Mouse (Mus musculus): ENCODE data around the gene Snd1. TPM values are rescaled to one million over a fixed set of nuclear protein-coding genes. Genes with fewer than 3 reads are reported as not detected.
A peak's percentile ranks its signal among the peaks of the same experiment; 100 is the strongest.

Gene Snd1
- polyA plus RNA-seq, 1 experiment from 2014 or later = 39.4 TPM

GRCm38 (mm10) chr6:28905301-28905700, 430.4 kb downstream of the Snd1 start:
- TF ChIP-seq CTCF (IDR thresholded peaks at IDR 0.05; ENCODE audit: low read depth) = no peak
- H3K36me3 ChIP-seq (ENCODE audit: control insufficient read depth, insufficient read depth) = no peaks in the 10 kb centered on the region
- 50% methylated on average over 8 of the region's 8 CpGs for WGBS
- no peak overlapping the region for H3K4me3 ChIP-seq (ENCODE audit: low read depth, low read length)
- H3K9me3 ChIP-seq (ENCODE audit: control insufficient read depth) = no peaks in the 10 kb centered on the region
- H3K4me2 ChIP-seq (replicated peaks; ENCODE audit: low read depth) = no peak overlapping the region
- ATAC-seq = no peak
- no peak overlapping the region for H3K27ac ChIP-seq (ENCODE audit: low read depth, low read length)
- H3K9ac ChIP-seq (ENCODE audit: low read depth, low read length) = no peak overlapping the region
- H3K4me1 ChIP-seq (replicated peaks; ENCODE audit: control insufficient read depth, insufficient read depth, low read length) = no peaks in the 10 kb centered on the region
- no peaks in the 10 kb centered on the region for H3K27me3 ChIP-seq (replicated peaks; ENCODE audit: control insufficient read depth, insufficient read depth, low read length)

- WGBS = 72% methylated on average over 15 of the region's 15 CpGs
- Histone ChIP-seq H3K27me3 (replicated peaks; ENCODE audit: control insufficient read depth, insufficient read depth, low read length) (no peaks in the 10 kb centered on the region), H3K9ac (ENCODE audit: low read depth, low read length) (no peak overlapping the region), H3K4me2 (replicated peaks; ENCODE audit: low read depth) (no peak overlapping the region), H3K36me3 (ENCODE audit: control insufficient read depth, insufficient read depth) (no peaks in the 10 kb centered on the region), H3K9me3 (ENCODE audit: control insufficient read depth) (no peaks in the 10 kb centered on the region), H3K4me3 (ENCODE audit: low read depth, low read length) (no peak overlapping the region), H3K4me1 (replicated peaks; ENCODE audit: control insufficient read depth, insufficient read depth, low read length) (no peaks in the 10 kb centered on the region), H3K27ac (ENCODE audit: low read depth, low read length) (no peak overlapping the region)
- no peak for ATAC-seq
- TF ChIP-seq CTCF (IDR thresholded peaks at IDR 0.05; ENCODE audit: low read depth) = no peak
These were observed 434.9 kb downstream of the Snd1 start for GRCm38 (mm10) chr6:28909866-28910265.

GRCm38 (mm10) chr6:28914981-28915380, 440.0 kb downstream of the Snd1 start:
- TF ChIP-seq CTCF (IDR thresholded peaks at IDR 0.05; ENCODE audit: low read depth) = peak; percentile 48
- Histone ChIP-seq H3K9me3 (ENCODE audit: control insufficient read depth) (no peaks in the 10 kb centered on the region), H3K9ac (ENCODE audit: low read depth, low read length) (no peak overlapping the region), H3K27ac (ENCODE audit: low read depth, low read length) (no peak overlapping the region), H3K4me2 (replicated peaks; ENCODE audit: low read depth) (no peak overlapping the region), H3K4me1 (replicated peaks; ENCODE audit: control insufficient read depth, insufficient read depth, low read length) (no peaks in the 10 kb centered on the region), H3K4me3 (ENCODE audit: low read depth, low read length) (no peak overlapping the region), H3K27me3 (replicated peaks; ENCODE audit: control insufficient read depth, insufficient read depth, low read length) (no peaks in the 10 kb centered on the region), H3K36me3 (ENCODE audit: control insufficient read depth, insufficient read depth) (no peaks in the 10 kb centered on the region)
- 46% methylated on average over 1 of the region's 1 CpGs for WGBS
- no peak for ATAC-seq

GRCm38 (mm10) chr6:28916630-28917029, 441.7 kb downstream of the Snd1 start:
- ATAC-seq = no peak
- Histone ChIP-seq H3K9me3 (ENCODE audit: control insufficient read depth) (no peaks in the 10 kb centered on the region), H3K36me3 (ENCODE audit: control insufficient read depth, insufficient read depth) (no peaks in the 10 kb centered on the region), H3K27ac (ENCODE audit: low read depth, low read length) (no peak overlapping the region), H3K9ac (ENCODE audit: low read depth, low read length) (no peak overlapping the region), H3K27me3 (replicated peaks; ENCODE audit: control insufficient read depth, insufficient read depth, low read length) (no peaks in the 10 kb centered on the region), H3K4me1 (replicated peaks; ENCODE audit: control insufficient read depth, insufficient read depth, low read length) (no peaks in the 10 kb centered on the region), H3K4me2 (replicated peaks; ENCODE audit: low read depth) (no peak overlapping the region), H3K4me3 (ENCODE audit: low read depth, low read length) (no peak overlapping the region)
- TF ChIP-seq CTCF (IDR thresholded peaks at IDR 0.05; ENCODE audit: low read depth) = no peak
- 31% methylated on average over 8 of the region's 8 CpGs for WGBS

GRCm38 (mm10) chr6:28919346-28919745, 444.4 kb downstream of the Snd1 start:
- TF ChIP-seq CTCF (IDR thresholded peaks at IDR 0.05; ENCODE audit: low read depth) = no peak
- Histone ChIP-seq H3K9ac (ENCODE audit: low read depth, low read length) (no peak overlapping the region), H3K36me3 (ENCODE audit: control insufficient read depth, insufficient read depth) (no peaks in the 10 kb centered on the region), H3K4me2 (replicated peaks; ENCODE audit: low read depth) (no peak overlapping the region), H3K27ac (ENCODE audit: low read depth, low read length) (no peak overlapping the region), H3K4me3 (ENCODE audit: low read depth, low read length) (no peak overlapping the region), H3K4me1 (replicated peaks; ENCODE audit: control insufficient read depth, insufficient read depth, low read length) (no peaks in the 10 kb centered on the region), H3K27me3 (replicated peaks; ENCODE audit: control insufficient read depth, insufficient read depth, low read length) (no peaks in the 10 kb centered on the region), H3K9me3 (ENCODE audit: control insufficient read depth) (no peaks in the 10 kb centered on the region)
- ATAC-seq = no peak
- WGBS = 58% methylated on average over 6 of the region's 6 CpGs

- Histone ChIP-seq H3K36me3 (ENCODE audit: control insufficient read depth, insufficient read depth) (no peaks in the 10 kb centered on the region), H3K4me1 (replicated peaks; ENCODE audit: control insufficient read depth, insufficient read depth, low read length) (no peaks in the 10 kb centered on the region)
- WGBS = 90% methylated on average over 12 of the region's 12 CpGs
These were observed 447.4 kb downstream of the Snd1 start for GRCm38 (mm10) chr6:28922371-28922770.

More at GRCm38 (mm10) chr6:28922371-28922770, 447.4 kb downstream of the Snd1 start:
- Histone ChIP-seq H3K9ac (ENCODE audit: low read depth, low read length) (no peak overlapping the region), H3K4me3 (ENCODE audit: low read depth, low read length) (no peak overlapping the region), H3K27ac (ENCODE audit: low read depth, low read length) (no peak overlapping the region), H3K27me3 (replicated peaks; ENCODE audit: control insufficient read depth, insufficient read depth, low read length) (no peaks in the 10 kb centered on the region), H3K9me3 (ENCODE audit: control insufficient read depth) (no peaks in the 10 kb centered on the region), H3K4me2 (replicated peaks; ENCODE audit: low read depth) (no peak overlapping the region)
- ATAC-seq = no peak
- TF ChIP-seq CTCF (IDR thresholded peaks at IDR 0.05; ENCODE audit: low read depth) = no peak
